Mouse (Mus musculus): ENCODE data around the gene Hist1h4k. TPM values are rescaled to one million over a fixed set of nuclear protein-coding genes. Genes with fewer than 3 reads are reported as not detected.
"Not testable (repeated sequence)": the region's sequence is repeated elsewhere in the genome, so short reads cannot be mapped to it uniquely, and the experiment has no call there.

Hist1h4k gene
- total RNA-seq, 2 experiments from 2014 or later, result 31.9 to 37.5 TPM

GRCm38 (mm10) chr13:21754294-21755001 is 4.1 kb upstream of the Hist1h4k start:
- DNase-seq, result not testable (repeated sequence)

- DNase-seq, result peak; percentile 46
Measured at GRCm38 (mm10) chr13:21753524-21754285, 3.4 kb upstream of the Hist1h4k start, which contains the start of the genes Hist1h2ak and Hist1h2bn. Hist1h2ak (minus strand) TSS chr13:21753827. Hist1h2bn (plus strand) TSS chr13:21754123.

GRCm38 (mm10) chr13:21753051-21753523 is 2.8 kb upstream of the Hist1h4k start:
- DNase-seq, result no peak

GRCm38 (mm10) chr13:21752356-21752755 is 2.1 kb upstream of the Hist1h4k start:
- no peak for DNase-seq

GRCm38 (mm10) chr13:21751827-21752226 is 1.5 kb upstream of the Hist1h4k start:
- no peak for DNase-seq

- DNase-seq, result no peak
Measured at GRCm38 (mm10) chr13:21751417-21751816, 1.1 kb upstream of the Hist1h4k start.

GRCm38 (mm10) chr13:21749387-21750158 is 732 bp downstream of the Hist1h4k start:
- no peak for DNase-seq

GRCm38 (mm10) chr13:21745006-21745405 is 5.3 kb downstream of the Hist1h4k start:
- no peak for DNase-seq

GRCm38 (mm10) chr13:21734906-21735767 is 15.2 kb downstream of the Hist1h4k start, which contains the start of gene Hist1h4j:
Hist1h4j (plus strand) TSS chr13:21735064.
- peak; percentile 38 for DNase-seq

- DNase-seq, result peak; percentile 32
Measured at GRCm38 (mm10) chr13:21734010-21734905, 16.0 kb downstream of the Hist1h4k start.

- DNase-seq, result no peak
Measured at GRCm38 (mm10) chr13:21733466-21733865, 16.8 kb downstream of the Hist1h4k start.

GRCm38 (mm10) chr13:21729544-21729943 is 20.8 kb downstream of the Hist1h4k start:
- no peak for DNase-seq

- DNase-seq, result no peak
Measured at GRCm38 (mm10) chr13:21727948-21728572, 22.2 kb downstream of the Hist1h4k start.

- DNase-seq, result no peak
Measured at GRCm38 (mm10) chr13:21722993-21723836, 27.1 kb downstream of the Hist1h4k start.

- DNase-seq, result no peak
Measured at GRCm38 (mm10) chr13:21722373-21722925, 27.9 kb downstream of the Hist1h4k start.

- DNase-seq, result peak; percentile 18
Measured at GRCm38 (mm10) chr13:21721757-21722372, 28.4 kb downstream of the Hist1h4k start, which contains the start of gene Hist1h2bm. Hist1h2bm (plus strand) TSS chr13:21722044.

GRCm38 (mm10) chr13:21721107-21721756 is 29.1 kb downstream of the Hist1h4k start:
- DNase-seq, result not testable (repeated sequence)
